Mouse (Mus musculus) CH12.LX (cell line): ENCODE results near the gene Olfr1410.

Source experiments
- CTCF ChIP-seq, 2 experiments: IDR thresholded peaks in 1 of 2; conservative IDR thresholded peaks in 1 of 2; 2 replicates each; pipeline ENCODE4 v1.5.1; 2011 to 2012; ENCODE audit warnings: low read depth in 2 of 2, low read length in 2 of 2, improper control_type of control experiment in 1 of 2, inconsistent platforms in 1 of 2, mild to moderate bottlenecking in 1 of 2, moderate library complexity in 1 of 2
- ELF1 ChIP-seq: IDR thresholded peaks from 2 replicates; pipeline ENCODE4 v1.6.1; 2014; ENCODE audit warnings: low read depth, mild to moderate bottlenecking, inconsistent platforms, low read length, improper control_type of control experiment
- MAFK ChIP-seq: IDR thresholded peaks from 2 replicates; pipeline ENCODE4 v1.6.1; 2011; ENCODE audit warnings: low read length, improper control_type of control experiment; ENCODE audit not compliant: insufficient replicate concordance
- MXI1 ChIP-seq: IDR thresholded peaks from 2 replicates; pipeline ENCODE4 v1.6.1; 2011; ENCODE audit warnings: mild to moderate bottlenecking, low read depth, low read length, improper control_type of control experiment
- POLR2AphosphoS2 ChIP-seq: IDR thresholded peaks from 2 replicates; pipeline ENCODE4 v1.6.1; 2011; ENCODE audit warnings: low read depth, low read length, improper control_type of control experiment
- TCF12 ChIP-seq: IDR thresholded peaks from 2 replicates; pipeline ENCODE4 v1.6.1; 2014; ENCODE audit warnings: low read depth, mild to moderate bottlenecking, inconsistent platforms, low read length, improper control_type of control experiment
- UBTF ChIP-seq: IDR thresholded peaks from 2 replicates; pipeline ENCODE4 v1.6.1; 2012; ENCODE audit warnings: low read depth, mild to moderate bottlenecking, inconsistent platforms, low read length, improper control_type of control experiment, moderate library complexity
- USF2 ChIP-seq: conservative IDR thresholded peaks from 2 replicates; pipeline ENCODE4 v1.6.1; 2011; ENCODE audit warnings: low read depth, low read length, improper control_type of control experiment

- no peak for TF ChIP-seq MXI1
- TF ChIP-seq POLR2AphosphoS2 = no peak
- no peak for TF ChIP-seq USF2
- no peak for TF ChIP-seq ELF1
- TF ChIP-seq TCF12 = no peak
- TF ChIP-seq CTCF (conservative IDR thresholded peaks at IDR 0.05 in 1 of 2, IDR thresholded peaks at IDR 0.05 in 1 of 2; ENCODE audit: low read depth in 2 of 2, low read length in 2 of 2) = no peak
- no peak for TF ChIP-seq MAFK
- no peak for TF ChIP-seq UBTF
Observed at GRCm38 (mm10) chr1:92640393-92640792, 34.8 kb downstream of the Olfr1410 start.
